Mouse (Mus musculus) embryo, embryonic 11.5 days (tissue): ENCODE data around the gene 4833423E24Rik.

ENCODE experiments used
- DNase-seq: peaks from one replicate; pipeline ENCODE4 v3.0.0-alpha.2; 2012; ENCODE audit warnings: low read depth, low spot score

Gene 4833423E24Rik

DNA sequence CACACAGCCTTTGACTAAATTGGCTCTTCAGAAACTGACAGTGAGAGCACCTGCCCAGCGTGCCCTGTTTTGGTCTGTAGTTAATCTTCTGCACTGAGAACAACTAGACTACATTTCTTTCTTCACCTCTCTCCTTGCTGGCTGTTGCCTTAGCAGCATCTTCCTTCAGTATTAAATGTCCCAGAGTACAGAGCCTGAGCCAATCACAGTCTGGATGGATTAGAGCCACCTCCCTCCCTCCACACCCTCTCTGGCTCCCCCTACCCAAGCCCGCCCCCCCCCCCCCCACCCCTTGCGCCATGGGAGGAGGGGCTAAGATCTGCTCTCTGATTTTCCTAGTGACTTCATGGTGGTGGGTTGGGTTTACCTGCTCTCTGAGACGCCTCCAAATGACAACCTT is at the start of gene 4833423E24Rik:
Gene 4833423E24Rik (minus strand): TSS at position 146 of the 400 bp plus-strand sequence.
- no peak for DNase-seq

DNA sequence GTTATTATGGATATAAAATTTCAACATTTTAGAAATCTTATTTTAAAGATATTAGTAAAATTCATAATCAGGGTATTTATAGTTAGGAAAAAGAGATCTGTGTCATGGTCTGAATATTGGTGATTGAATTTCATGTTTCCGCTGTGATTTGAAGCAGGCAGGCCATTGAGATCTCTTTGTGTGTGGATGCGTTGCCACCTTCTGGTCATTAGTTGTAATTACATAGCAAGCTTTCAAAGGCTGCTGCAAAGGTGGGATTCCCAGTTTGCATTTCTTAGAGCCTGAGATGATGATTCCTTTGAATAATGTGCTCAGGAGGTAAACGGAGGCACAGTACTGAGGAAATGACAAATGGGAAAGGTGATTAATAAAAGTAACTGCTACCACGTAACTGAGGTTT is 42.4 kb upstream of the 4833423E24Rik start:
- peak; percentile 31 for DNase-seq

DNA sequence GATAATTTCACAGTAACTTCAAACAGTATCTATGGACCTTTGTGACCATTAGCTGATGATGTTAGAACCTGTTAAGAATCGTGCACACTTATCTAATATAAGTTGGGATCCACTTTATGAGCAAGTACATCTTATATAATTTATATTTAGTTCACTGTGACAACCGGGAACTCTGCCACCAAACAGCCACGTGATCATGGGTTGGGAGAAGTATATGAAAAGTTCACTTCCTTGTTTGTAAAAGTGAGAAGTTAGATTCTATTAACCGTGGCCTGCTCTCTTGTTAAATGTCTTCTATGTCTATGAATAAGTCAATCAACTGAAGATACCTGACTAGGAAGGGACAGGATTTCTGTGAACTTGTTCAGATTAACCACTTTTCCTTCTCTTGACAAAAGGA is 41.4 kb upstream of the 4833423E24Rik start:
- no peak for DNase-seq

DNA sequence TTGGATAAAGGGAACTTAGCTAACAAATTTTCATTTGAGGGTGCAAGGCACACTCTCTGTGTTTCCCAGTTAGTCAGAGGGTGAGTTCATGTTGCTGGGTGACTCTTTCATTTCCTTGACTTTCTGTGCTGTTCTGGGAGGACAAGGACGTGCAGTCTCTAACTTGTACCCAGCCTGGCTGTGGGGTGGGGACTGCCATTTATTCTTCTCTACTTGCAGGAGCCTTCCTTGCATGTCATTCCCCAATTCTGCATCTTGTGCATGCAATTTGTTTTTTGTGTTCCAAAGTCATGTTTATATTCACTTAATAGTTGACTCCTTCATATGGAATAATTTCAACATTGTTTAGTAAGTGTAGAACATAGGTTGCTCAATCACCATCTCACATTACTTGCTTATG is 36.0 kb upstream of the 4833423E24Rik start:
- no peak for DNase-seq

DNA sequence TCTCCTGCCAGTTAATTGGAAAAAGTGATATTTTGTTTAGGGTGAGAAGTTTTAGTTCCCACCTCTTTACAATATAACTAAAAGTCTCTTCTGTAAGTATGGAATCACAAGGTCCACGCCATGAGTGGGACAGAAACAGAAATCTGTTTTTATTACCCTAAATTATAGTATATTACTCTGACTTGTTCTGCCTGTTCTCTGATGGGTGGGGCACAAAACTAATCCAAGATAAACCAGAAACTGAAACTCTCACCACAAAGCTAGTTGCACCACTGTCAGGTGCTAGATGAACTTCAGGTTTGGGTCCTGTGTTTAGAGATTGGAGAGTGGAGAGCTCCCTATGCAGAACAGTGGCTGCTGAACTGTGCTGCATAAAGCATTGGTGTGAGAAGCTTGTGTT is 15.1 kb upstream of the 4833423E24Rik start:
- no peak for DNase-seq

DNA sequence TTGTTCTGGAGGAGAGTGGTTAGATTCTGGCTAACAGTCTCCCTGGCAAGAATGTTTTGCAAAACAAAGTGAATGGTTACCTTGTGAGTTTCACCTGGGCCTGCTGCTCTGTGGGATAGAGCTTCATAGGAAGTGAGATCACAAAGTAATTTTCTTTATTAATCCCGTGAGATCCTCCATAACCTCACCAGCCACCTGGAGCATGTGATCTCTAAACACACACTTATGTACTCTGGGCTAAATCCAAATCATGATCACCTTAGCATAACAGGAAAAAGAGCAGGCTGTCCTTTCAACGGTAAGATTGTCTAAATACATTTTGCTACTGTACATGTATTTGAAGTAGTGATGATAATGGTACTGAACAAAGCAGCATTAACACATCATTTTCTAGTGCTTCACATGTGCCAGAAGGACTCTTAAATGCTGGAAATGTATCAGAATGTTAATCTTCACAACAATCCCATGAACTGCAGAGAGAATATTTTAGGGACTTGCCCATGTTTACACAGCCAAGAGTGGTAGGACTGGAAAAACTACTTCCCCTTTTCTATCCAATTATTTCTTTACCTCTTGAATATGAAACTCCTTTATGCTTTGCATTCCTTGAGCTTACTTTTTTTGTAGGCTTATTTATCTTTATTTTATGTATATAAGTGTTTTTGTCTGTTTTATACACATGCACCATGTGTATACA is 13.4 kb upstream of the 4833423E24Rik start:
- no peak for DNase-seq

DNA sequence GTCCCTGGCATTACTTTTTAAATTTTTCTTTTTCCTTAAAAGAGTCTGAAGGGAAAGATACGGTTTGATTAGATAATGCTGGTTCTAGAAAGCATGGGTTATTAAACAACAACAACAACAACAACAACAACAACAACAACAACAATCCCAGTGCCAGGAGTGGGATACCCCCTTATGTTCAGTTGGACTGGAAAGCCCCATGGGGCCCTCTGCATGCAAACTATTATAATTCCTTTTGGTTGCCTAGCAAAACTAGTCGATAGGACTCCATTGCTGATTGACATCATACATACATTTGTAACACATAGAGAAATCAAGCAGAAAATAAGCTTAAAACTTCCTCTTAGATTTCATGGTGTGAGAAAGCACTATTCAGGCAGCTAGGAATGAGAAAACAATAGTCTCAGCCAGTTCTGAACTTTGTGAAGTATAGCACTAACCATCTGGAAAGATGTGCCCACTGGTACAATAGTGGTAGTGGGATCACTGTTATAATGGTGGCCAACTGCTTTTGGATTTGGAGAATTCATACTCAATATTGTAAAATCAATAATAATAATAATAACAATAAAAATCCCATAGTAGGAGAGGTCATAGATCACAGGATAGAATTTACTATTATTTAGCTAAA is 4.2 kb upstream of the 4833423E24Rik start:
- no peak for DNase-seq

DNA sequence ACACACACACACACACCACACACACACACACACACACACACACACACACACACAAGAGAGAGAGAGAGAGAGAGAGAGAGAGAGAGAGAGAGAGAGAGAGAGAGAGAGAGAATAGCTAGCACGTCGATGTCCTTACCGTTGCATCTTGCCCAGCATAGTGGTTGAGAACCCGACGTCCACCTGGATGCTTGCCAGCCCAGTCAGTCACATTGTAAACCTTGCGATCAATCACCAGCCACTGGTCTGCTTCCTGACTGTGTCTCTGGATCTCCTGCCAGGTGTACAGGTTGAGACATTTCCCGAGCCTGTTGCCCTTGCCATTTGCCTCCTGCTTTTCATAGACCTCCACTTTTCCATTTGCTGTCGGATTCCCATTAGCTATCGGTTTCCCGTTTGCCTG is 532 bp downstream of the 4833423E24Rik start:
- no peak for DNase-seq

DNA sequence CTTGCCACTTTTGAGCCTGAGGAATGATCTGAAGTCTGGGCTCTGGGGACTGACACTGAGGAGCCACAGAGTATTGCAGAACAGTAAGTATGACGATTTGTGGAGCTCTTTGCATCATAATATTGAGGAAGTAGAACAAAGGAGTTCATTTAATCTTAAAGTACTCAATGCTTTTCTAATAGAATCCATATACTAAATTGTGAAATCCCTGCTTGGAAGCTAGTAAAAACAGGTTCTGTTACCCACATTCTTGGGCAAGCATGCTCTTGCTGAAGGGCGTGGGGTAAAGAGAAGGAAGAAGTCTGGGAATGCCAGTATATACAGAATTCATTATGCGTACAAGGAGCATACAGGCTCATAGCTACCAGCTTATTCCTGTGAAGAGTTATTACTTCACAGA is 8.4 kb downstream of the 4833423E24Rik start:
- no peak for DNase-seq

DNA sequence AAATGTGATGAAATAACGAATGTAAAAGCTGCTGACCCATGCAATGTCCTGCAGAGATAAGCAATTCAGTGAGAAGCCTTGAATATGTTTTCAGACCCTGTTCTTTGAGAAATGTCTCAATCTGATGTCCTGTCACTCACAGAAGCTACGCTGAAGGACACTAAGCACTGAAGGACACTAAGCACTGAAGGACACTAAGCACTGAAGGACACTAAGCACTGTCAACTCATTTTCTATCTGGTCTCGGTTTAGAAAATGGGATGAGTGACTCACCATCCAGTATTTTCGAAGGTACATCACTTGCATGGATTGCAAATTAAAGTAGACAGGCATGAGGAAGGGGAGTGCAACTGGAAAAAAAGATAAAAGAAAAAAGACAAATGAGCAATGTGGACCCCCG is 28.4 kb downstream of the 4833423E24Rik start:
- DNase-seq = no peak

DNA sequence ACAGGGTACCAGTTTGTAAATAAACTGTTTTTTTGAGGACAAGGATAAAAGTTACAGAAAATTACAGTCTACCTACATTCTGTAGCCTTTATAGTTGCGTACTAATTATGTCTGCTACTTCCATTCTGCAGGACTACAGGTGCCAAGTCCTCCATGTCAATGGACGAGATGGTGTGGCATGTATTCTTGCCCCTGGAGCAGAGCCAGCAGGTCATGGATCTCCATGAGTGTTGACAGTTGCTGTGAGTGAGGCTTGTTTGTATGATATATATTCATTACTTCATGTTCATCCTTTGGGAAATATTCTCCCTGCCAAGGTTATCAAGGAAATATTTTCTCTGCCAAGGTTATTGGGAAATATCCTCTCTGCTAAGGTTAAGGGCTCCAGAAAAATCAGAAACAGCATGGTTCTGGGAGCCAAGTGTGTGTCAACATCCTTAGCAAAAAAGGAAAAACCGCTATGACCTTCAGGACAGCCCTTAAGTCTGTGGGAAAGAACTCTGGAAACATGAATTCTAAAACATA is 52.0 kb downstream of the 4833423E24Rik start:
- no peak for DNase-seq

DNA sequence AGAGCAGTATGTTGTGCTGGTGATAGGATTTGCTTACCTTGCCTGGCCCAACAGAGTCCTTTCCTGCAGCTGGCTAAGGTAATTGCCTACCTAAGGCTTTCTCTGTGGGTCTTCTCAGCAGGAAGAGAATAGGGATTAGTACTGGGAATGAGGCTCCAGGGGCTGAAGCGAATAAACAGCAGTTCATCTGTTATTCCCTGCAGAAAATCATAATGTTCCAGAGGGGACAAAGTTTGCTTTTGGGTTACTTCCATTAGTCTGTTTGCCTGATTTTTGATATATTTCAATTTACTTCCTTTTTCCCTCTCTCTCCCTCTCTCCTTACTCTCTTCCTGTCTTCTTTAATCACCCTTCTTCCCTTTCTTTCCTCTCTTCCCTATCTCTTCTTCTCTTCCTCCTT is 75.3 kb downstream of the 4833423E24Rik start, which contains the start of gene Olfr995:
Gene Olfr995 (minus strand): TSS at position 101 of the 400 bp plus-strand sequence.
- no peak for DNase-seq

DNA sequence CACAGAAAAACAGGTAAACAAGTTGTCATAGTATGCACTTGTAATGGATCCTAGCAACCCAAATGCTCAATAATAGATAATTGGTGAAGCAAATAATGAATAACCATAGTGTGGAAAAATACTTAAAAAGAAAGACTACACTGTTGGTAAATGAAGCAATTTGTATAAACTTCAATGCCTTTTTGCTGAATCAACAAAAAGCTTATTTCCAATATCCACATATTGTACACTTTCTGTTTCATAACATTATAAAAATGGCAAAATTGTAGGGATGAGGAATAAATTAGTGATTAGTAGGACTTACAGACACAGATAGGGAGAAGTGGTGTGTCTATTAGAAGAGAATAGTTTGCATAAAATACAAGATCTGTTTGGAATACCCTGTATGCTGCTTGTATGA is 76.3 kb downstream of the 4833423E24Rik start:
- DNase-seq = no peak

DNA sequence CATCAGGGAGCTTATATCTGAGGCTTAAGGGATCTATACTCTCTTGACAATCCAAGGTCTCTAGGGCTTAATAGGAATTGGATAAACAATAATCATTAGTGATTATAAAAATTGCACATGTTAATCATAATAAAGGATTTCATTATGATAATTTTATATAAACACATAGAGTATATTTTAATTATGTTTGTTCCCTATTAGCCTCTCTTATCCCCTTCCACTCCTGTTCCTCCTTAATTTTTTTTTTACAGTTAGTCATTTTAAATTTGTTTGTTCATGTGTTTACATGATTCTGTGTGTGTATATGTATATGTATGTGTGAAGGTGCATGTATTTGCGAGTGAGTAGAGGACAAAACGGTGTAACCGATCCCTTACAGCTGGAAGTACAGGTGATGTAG is 82.5 kb downstream of the 4833423E24Rik start, which contains the start of gene Olfr994:
Gene Olfr994 (minus strand): TSS at position 101 of the 400 bp plus-strand sequence.
- DNase-seq = no peak
